Mouse (Mus musculus) lung, postnatal 36 days (tissue): ENCODE data around the gene Gabbr2.

Experiments
- DNase-seq: peaks from one replicate; pipeline ENCODE4 v3.0.0; 2022; ENCODE audit warnings: mixed read lengths

Gabbr2 gene

GRCm38 (mm10) chr4:46991016-46991958, at the start of gene Gabbr2:
Gabbr2 (minus strand) TSS chr4:46991873.
- no peak for DNase-seq

- no peak for DNase-seq
Measured at GRCm38 (mm10) chr4:47039586-47039985, 47.9 kb upstream of the Gabbr2 start.

- peak; percentile 86 for DNase-seq
Measured at GRCm38 (mm10) chr4:47037321-47037657, 45.6 kb upstream of the Gabbr2 start.

- no peak for DNase-seq
Measured at GRCm38 (mm10) chr4:47036486-47037320, 45.0 kb upstream of the Gabbr2 start.

GRCm38 (mm10) chr4:47035536-47035935, 43.9 kb upstream of the Gabbr2 start:
- DNase-seq, result no peak

- no peak for DNase-seq
Measured at GRCm38 (mm10) chr4:47032171-47032570, 40.5 kb upstream of the Gabbr2 start.

GRCm38 (mm10) chr4:47028791-47029190, 37.1 kb upstream of the Gabbr2 start:
- DNase-seq, result no peak

GRCm38 (mm10) chr4:47023949-47024348, 32.3 kb upstream of the Gabbr2 start:
- DNase-seq, result no peak

GRCm38 (mm10) chr4:47022804-47023603, 31.3 kb upstream of the Gabbr2 start:
- no peak for DNase-seq

- DNase-seq, result peak; percentile 75
Measured at GRCm38 (mm10) chr4:47020563-47020962, 28.9 kb upstream of the Gabbr2 start.

- peak; percentile 18 for DNase-seq
Measured at GRCm38 (mm10) chr4:47015156-47015555, 23.5 kb upstream of the Gabbr2 start.

- DNase-seq, result no peak
Measured at GRCm38 (mm10) chr4:47012476-47012875, 20.8 kb upstream of the Gabbr2 start.

- peak; percentile 77 for DNase-seq
Measured at GRCm38 (mm10) chr4:47010400-47011231, 18.9 kb upstream of the Gabbr2 start.

GRCm38 (mm10) chr4:47000626-47001395, 9.1 kb upstream of the Gabbr2 start:
- DNase-seq, result no peak

GRCm38 (mm10) chr4:46997969-46998368, 6.3 kb upstream of the Gabbr2 start:
- DNase-seq, result no peak

GRCm38 (mm10) chr4:46992827-46993473, 1.3 kb upstream of the Gabbr2 start:
- peak; percentile 19 for DNase-seq

- no peak for DNase-seq
Measured at GRCm38 (mm10) chr4:46991959-46992316, 265 bp upstream of the Gabbr2 start.

- no peak for DNase-seq
Measured at GRCm38 (mm10) chr4:46990281-46991015, 1.2 kb downstream of the Gabbr2 start.

GRCm38 (mm10) chr4:46989842-46990241, 1.8 kb downstream of the Gabbr2 start:
- peak; percentile 17 for DNase-seq

- DNase-seq, result no peak
Measured at GRCm38 (mm10) chr4:46988824-46989223, 2.8 kb downstream of the Gabbr2 start.
